Mouse (Mus musculus) cortical plate, adult 2 months (tissue): Measurements from ENCODE around the gene Ahdc1.

Experiments
- CTCF ChIP-seq: fragments of 200-500 bp; IDR thresholded peaks from 2 replicates; pipeline ENCODE4 v1.5.1; 2011; ENCODE audit warnings: mild to moderate bottlenecking, control low read depth, low read length; ENCODE audit not compliant: insufficient read depth; ENCODE audit errors: extremely low read depth
- POLR2A ChIP-seq: fragments of 200-500 bp; IDR thresholded peaks from 2 replicates; pipeline ENCODE4 v1.6.1; 2011; ENCODE audit warnings: mild to moderate bottlenecking, low read length, control low read depth; ENCODE audit not compliant: insufficient read depth; ENCODE audit errors: extremely low read depth

DNA sequence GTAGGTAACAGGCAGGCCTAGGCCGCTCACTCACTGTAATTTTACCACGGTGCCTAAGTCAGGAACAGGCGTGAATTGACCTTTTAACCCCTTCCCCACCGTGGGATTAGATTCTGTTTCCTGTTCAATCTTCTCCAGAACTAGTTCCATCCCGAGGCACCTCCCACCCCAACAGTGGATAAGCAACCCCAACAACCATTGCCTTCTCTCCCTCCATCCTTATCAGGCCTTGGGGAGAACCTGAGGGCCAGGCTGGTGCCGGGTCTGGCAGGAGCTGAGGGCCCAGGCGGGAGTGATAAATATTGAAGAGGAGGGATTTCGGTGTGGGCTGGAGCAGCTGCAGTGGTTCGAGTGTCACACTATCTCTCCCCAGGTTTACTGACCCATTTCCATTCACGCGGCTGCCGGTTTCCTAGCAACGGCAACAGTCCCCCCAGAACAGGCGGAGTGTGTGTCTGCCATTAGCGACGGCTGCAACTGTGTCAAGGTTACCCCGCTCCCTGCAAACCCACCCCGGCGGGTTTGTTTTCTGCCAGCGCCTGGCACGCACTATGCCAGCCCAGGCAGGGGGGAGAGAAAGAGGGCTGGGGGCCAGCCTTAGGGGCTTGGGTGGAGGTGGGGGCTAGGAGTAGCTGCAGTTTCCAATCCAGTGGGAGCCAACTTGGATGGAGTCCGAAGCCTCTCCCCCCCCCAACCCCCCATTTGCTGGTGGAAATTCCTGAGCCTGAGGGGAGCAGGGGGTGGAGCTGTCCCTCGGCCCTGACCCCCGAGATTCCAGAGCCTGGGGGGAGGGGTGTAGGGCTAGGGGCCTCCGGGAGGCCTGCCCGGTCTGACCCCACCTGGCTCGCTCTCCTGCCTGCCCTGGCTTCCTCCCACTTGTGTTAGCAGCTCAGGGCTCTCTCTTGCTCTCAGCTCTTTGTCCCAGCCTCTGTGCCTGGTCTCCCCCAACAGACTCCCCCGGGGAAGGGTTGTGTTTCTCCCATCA lies 31.9 kb downstream of the Ahdc1 start:
- TF ChIP-seq CTCF (no peak), POLR2A (no peak)
